Mouse (Mus musculus) cortical plate, adult 2 months (tissue): ENCODE results near the gene Trim15. TPM values are rescaled to one million over a fixed set of nuclear protein-coding genes. Genes with fewer than 3 reads are reported as not detected.
A peak's percentile ranks its signal among the peaks of the same experiment; 100 is the strongest.
"Not testable (repeated sequence)": the region's sequence is repeated elsewhere in the genome, so short reads cannot be mapped to it uniquely, and the experiment has no call there.

ENCODE experiments used
- H3K27ac ChIP-seq: fragments of 200-500 bp; 2 replicates; pipeline ENCODE4 v1.5.1; 2012; ENCODE audit warnings: low read length, control low read depth, inconsistent platforms; ENCODE audit not compliant: insufficient read depth
- H3K4me1 ChIP-seq: fragments of 200-500 bp; 2 replicates; pipeline ENCODE4 v1.6.1; 2011; ENCODE audit warnings: low read length; ENCODE audit not compliant: control insufficient read depth, insufficient read depth
- H3K4me3 ChIP-seq: fragments of 200-500 bp; 2 replicates; pipeline ENCODE4 v1.5.1; 2011; ENCODE audit warnings: mild to moderate bottlenecking, low read length, control low read depth; ENCODE audit not compliant: insufficient read depth
- CTCF ChIP-seq: fragments of 200-500 bp; IDR thresholded peaks from 2 replicates; pipeline ENCODE4 v1.5.1; 2011; ENCODE audit warnings: mild to moderate bottlenecking, control low read depth, low read length; ENCODE audit not compliant: insufficient read depth; ENCODE audit errors: extremely low read depth
- POLR2A ChIP-seq: fragments of 200-500 bp; IDR thresholded peaks from 2 replicates; pipeline ENCODE4 v1.6.1; 2011; ENCODE audit warnings: mild to moderate bottlenecking, low read length, control low read depth; ENCODE audit not compliant: insufficient read depth; ENCODE audit errors: extremely low read depth
- polyA plus RNA-seq: library from polyadenylated mRNA; depleted of rRNA; stranded (reverse); fragments of >200 nt; gene quantifications from 2 replicates; pipeline ENCODE4 v1.2.3, GENCODE M21; 2012

Gene Trim15
- polyA plus RNA-seq, 1 experiment, result not detected

DNA sequence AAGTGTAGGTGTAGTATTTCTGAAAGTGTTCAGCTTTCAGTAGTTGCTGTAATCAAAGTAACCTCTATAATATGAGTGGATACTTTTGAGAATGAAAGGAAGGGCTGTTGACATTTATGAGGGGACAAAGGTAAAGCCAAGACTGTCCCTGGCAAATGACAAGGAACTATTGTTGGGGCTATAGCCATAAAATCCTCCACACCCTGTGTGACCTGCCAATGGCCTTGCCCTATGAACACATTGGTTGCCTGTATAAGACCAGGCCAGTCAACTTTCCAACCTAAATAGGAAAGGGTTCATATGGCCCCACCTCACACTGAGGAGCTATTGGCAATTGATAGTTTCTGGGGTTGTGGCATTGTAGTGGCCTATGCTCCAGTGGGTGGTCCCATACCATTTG, 30.1 kb upstream of the Trim15 start:
- no peak for TF ChIP-seq CTCF
- TF ChIP-seq POLR2A, result no peak
- H3K4me3 ChIP-seq, result no peak overlapping the region
- no peak overlapping the region for H3K27ac ChIP-seq
- peaks cover 2% of the 10 kb centered on the region; the same call in 1 of the 2 replicates for H3K4me1 ChIP-seq

DNA sequence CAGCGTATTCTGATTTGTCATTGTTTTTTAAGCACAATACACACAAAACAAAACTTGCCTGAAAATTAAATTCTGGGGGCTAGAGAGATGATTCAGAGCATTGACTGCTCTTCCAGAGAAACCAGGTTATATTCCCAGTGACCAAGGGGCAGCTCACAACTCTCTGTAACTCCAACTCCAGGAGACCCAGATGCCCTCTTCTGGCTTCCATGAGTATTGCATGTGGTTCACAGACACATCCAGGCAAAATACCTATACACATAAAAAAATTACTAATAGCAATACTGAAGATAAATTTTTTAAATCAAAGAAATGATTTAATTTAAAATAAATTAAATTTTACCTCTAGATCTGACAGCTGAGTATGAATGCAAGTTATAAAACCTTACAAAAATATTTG, 29.6 kb upstream of the Trim15 start:
- Histone ChIP-seq H3K4me3 (no peak overlapping the region), H3K27ac (no peak overlapping the region), H3K4me1 (peaks cover 2% of the 10 kb centered on the region; the same call in 1 of the 2 replicates)
- peak; percentile 40; the same call in 1 of the 2 replicates for TF ChIP-seq CTCF
- TF ChIP-seq POLR2A, result no peak

DNA sequence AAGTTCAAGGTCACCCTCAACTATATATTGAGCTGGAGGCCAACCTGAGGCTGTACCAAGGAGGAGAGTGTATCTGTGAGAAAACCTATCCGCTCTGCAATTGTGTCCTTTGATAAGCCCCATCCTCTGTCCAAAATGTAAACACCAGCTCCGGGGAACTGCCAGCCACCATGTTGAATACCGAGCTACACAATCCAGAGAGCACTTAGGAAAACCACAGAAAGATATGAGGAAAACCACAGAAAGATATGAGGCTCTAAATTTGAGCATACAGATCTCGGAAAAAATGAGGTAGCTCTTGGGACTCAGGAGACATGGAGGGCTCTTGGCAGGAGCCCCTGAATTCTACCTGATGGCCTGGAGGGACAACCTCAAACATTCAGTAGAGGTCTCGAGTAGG, 26.4 kb upstream of the Trim15 start:
- Histone ChIP-seq H3K4me1 (no peaks in the 10 kb centered on the region), H3K27ac (no peak overlapping the region), H3K4me3 (no peak overlapping the region)
- TF ChIP-seq CTCF, result no peak
- TF ChIP-seq POLR2A, result no peak

DNA sequence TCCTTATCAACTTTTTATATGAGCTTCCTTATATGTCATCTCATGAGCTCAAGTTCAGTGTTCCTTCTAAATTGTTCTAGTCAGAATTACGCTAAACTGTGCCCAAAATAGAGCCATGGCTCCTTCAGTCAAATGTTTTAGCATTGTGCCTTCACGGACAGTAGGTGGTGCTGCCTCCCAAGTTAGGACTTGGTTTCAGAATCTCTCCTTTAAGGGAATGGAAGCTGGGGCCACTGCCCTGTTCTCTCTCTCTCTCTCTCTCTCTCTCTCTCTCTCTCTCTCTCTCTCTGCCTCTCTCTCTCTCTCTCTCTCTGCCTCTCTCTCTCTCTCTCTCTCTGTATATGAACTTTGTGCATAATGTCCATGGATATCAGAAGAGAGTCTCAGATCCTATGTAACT, 25.4 kb upstream of the Trim15 start:
- no peak overlapping the region for H3K27ac ChIP-seq
- H3K4me3 ChIP-seq, result no peak overlapping the region
- no peaks in the 10 kb centered on the region for H3K4me1 ChIP-seq
- TF ChIP-seq CTCF, result peak; percentile 78
- no peak for TF ChIP-seq POLR2A

DNA sequence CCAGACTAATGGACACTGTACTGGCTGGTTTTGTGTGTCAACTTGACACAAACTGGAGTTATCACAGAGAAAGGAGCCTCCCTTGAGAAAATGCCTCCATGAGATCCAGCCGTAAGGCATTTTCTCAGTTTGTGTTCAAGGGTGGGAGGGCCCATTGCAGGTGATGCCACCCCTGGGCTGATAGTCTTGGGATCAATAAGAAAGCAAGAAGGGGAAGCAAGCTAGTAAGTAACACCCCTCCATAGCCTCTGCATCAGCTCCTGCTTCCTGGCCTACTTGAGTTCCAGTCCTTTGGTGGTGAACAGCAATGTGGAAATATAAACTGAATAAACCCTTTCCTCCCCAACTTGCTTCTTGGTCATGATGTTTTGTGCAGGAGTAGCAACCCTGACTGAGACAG, 24.5 kb upstream of the Trim15 start:
- H3K27ac ChIP-seq, result not testable (repeated sequence)

DNA sequence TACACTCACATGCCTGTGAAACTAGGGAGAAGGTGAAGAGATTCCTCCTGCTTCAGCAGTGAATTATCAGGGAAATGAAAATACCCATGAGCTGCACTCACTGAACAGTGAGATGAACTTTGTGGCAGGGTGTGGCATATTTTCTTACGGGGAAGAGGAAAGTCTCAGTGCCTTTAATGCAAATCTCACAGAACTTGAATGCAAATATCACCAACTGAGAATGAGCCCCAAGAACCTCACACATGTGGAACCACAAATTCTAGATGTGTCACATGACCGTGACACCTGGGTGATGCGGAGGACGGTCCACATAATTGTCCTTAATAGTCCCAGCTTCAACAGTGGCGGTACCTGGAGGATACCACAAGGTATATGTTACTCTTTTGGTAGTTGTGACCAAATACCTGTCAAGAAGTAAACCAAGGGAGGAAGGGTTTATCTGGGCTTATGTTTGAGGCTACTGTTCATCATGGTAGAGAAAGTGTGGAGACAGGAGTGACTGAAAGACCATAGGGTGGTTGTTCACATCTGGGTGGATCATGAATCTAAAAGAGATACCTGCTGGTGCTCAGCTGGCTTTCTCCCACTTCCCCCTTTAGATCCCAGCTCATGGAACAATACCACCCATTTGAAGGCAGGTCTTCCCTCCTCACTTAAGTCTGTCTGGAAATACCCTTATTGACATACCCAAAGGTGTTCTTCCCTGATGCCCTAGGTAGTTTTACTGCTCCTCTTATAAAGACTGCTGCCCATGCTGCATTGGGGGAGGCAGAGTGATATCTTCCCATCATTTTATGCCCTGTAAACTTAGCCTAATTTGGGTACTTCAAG, 23.3 kb upstream of the Trim15 start, which contains the start of gene Trim40:
Gene Trim40 (minus strand): TSS at position 51 of the 831 bp plus-strand sequence.
- H3K4me3 ChIP-seq, result no peak within 1 kb of the TSS
- H3K27ac ChIP-seq, result no peak within 1 kb of the TSS
- TF ChIP-seq POLR2A, result no peak
- TF ChIP-seq CTCF, result no peak
- H3K4me1 ChIP-seq, result no peaks in the 10 kb centered on the region

More for the DNA sequence above, 24.5 kb upstream of the Trim15 start:
- not testable (repeated sequence) for H3K4me3 ChIP-seq, H3K4me1 ChIP-seq

DNA sequence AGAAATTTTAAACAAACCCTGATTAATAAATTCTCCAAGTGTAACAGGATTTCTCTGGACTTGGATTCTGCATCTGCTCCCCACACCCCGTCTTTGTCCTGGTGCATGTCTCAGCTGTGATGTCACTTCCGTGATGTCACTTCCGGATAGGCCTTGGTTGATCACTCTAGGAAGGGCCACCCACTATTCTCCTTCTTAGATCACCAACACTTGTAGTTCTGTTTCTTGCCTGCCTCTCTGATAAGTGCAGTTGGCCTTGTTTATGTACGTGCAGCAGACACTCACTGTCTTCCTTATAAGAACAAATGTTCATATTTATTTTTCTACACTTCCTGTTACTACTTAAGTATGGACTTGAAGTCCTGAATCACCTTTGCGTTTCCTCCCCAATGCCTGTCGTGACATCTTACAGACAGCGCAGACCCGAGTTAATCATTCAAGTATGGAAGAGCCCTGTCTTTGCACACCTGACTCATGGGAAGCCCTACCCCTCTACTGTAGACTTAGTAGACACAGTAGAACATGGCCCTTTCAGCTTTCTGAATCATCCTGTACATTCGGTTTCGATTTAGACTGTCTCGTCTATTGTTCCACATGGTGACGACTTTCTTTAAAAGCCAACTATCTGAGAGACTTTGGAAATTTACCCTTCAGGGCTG, 18.3 kb upstream of the Trim15 start:
- no peak for TF ChIP-seq POLR2A
- no peak for TF ChIP-seq CTCF
- H3K27ac ChIP-seq, result no peak overlapping the region
- no peak overlapping the region for H3K4me3 ChIP-seq
- H3K4me1 ChIP-seq, result no peaks in the 10 kb centered on the region

DNA sequence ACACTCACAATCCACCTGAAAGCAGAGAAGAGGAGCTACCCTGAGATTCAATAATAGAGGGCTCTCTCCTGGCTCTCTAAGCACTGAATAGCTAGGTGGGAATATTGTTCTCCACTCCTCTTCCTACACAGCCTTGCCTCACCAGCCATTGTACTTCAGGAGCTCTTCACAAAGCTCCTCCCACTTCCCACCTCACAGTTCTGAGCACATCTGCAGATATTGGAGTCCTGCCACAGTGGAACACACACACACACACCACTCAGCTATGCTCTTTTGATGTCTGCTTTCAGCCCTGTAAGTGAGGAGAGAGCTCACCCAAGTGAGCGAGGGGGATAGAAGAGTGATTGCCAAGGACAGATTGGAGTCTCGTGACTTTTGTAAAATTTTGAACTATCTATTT, 16.3 kb upstream of the Trim15 start:
- H3K4me3 ChIP-seq, result no peak overlapping the region
- no peaks in the 10 kb centered on the region for H3K4me1 ChIP-seq
- TF ChIP-seq CTCF (no peak), POLR2A (no peak)
- H3K27ac ChIP-seq, result no peak overlapping the region

DNA sequence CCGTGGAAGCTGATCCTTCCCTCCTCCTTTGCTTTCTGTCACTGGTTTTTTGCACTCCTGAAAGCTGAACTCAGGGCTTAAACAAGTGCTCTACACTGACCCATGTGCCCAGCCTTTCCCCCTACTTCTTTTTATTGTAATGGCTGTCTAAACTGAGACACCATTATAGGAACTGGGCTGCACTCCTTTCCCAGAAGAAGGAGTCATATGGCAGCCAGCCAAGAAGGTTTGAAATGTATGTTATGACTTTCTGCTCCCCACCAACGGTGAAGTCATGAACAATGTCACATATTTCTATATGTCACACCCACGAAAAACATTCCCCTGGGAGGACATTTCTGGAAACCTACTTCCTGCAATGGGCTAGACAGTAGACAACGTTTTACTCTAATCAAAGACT, 7.6 kb upstream of the Trim15 start:
- Histone ChIP-seq H3K4me1 (no peaks in the 10 kb centered on the region), H3K4me3 (no peak overlapping the region), H3K27ac (no peak overlapping the region)
- TF ChIP-seq CTCF, result no peak
- no peak for TF ChIP-seq POLR2A

DNA sequence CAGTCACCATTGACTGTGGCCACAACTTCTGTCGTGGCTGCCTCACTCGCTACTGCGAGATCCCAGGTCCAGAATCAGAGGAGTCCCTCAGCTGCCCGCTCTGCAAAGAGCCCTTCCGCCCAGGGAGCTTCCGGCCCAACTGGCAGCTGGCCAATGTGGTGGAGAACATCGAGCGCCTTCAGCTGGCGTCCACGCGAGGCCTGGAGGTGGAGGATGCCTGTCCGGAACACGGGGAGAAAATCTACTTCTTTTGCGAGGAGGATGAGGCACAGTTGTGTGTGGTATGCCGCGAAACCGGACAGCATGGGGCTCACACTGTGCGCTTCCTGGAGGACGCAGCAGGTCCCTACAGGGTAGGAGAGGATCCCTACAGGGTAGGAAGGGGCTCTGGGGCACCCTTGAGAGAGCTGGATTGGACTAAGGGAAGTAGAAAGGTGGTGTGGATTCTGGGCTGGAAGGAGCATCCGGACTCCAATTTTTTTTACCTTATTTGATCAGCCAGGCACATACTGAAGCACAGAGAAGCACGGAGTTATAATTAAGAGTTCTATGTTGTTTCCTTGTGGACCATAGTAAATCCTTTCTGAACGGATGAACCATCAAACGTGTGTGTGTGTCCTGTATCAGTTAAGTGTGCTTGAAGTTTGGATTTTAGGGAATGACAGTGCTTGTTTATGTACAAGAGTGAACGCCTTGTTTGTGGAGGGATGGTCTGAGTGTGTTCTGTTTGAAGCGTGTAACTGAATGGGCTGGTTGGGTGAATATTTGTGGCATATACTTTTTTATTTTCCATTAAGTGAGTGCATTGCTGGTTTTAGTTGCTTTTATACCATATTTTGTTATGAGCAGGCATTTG, 3.2 kb upstream of the Trim15 start:
- no peak overlapping the region for H3K27ac ChIP-seq
- H3K4me1 ChIP-seq, result no peaks in the 10 kb centered on the region
- no peak overlapping the region for H3K4me3 ChIP-seq
- TF ChIP-seq POLR2A, result no peak
- no peak for TF ChIP-seq CTCF
